Mouse (Mus musculus) liver, adult 2 months (tissue): ENCODE measurements around the gene Rnf144b. TPM values are rescaled to one million over a fixed set of nuclear protein-coding genes. Genes with fewer than 3 reads are reported as not detected.

ENCODE experiments used
- DNase-seq: peaks from one replicate; pipeline ENCODE4 v3.0.0-alpha.2; 2011; ENCODE audit warnings: low read depth, low spot score; ENCODE audit errors: extremely low read depth
- H3K27ac ChIP-seq: fragments of 200-500 bp; replicated peaks from 2 replicates; pipeline ENCODE4 v1.5.1; 2012; ENCODE audit warnings: low read depth, mild to moderate bottlenecking, control low read depth, inconsistent platforms, low read length; ENCODE audit not compliant: insufficient read depth
- H3K27me3 ChIP-seq: fragments of 200-500 bp; 2 replicates; pipeline ENCODE4 v1.6.1; 2012; ENCODE audit warnings: mild to moderate bottlenecking, moderate library complexity, low read length, inconsistent platforms; ENCODE audit not compliant: control insufficient read depth, insufficient read depth
- H3K36me3 ChIP-seq: fragments of 200-500 bp; 2 replicates; pipeline ENCODE4 v1.6.1; 2012; ENCODE audit warnings: low read length, inconsistent platforms; ENCODE audit not compliant: control insufficient read depth, insufficient read depth
- H3K4me1 ChIP-seq: fragments of 200-500 bp; 2 replicates; pipeline ENCODE4 v1.6.1; 2011; ENCODE audit warnings: low read length; ENCODE audit not compliant: control insufficient read depth, insufficient read depth
- H3K4me3 ChIP-seq: fragments of 200-500 bp; 2 replicates; pipeline ENCODE4 v1.5.1; 2011; ENCODE audit warnings: low read depth, mild to moderate bottlenecking, control low read depth, low read length, moderate library complexity; ENCODE audit not compliant: insufficient read depth
- H3K79me2 ChIP-seq: fragments of 200-500 bp; 2 replicates; pipeline ENCODE4 v1.6.1; 2012; ENCODE audit warnings: inconsistent platforms, mild to moderate bottlenecking, low read length, moderate library complexity; ENCODE audit not compliant: control insufficient read depth, insufficient read depth
- H3K9ac ChIP-seq: fragments of 200-500 bp; 2 replicates; pipeline ENCODE4 v1.6.1; 2012; ENCODE audit warnings: low read depth, mild to moderate bottlenecking, control low read depth, inconsistent platforms, low read length
- CTCF ChIP-seq: fragments of 200-500 bp; IDR thresholded peaks from 2 replicates; pipeline ENCODE4 v1.5.1; 2011; ENCODE audit warnings: low read depth, low read length, control low read depth
- POLR2A ChIP-seq: fragments of 200-500 bp; IDR thresholded peaks from 2 replicates; pipeline ENCODE4 v1.6.1; 2011; ENCODE audit warnings: low read length, control low read depth; ENCODE audit not compliant: insufficient read depth; ENCODE audit errors: extremely low read depth
- WGBS: fragments of 180-500 bp; shearing (Covaris S2); methylation state at CpG from one replicate; pipeline ENCODE4 v1.1.7; 2018; 5-methylcytosine and 5-hydroxymethylcytosine counted together
- polyA plus RNA-seq: library from polyadenylated mRNA; depleted of rRNA; stranded (reverse); fragments of >200 nt; gene quantifications from 2 replicates; pipeline ENCODE4 v1.2.3, GENCODE M21; 2012
- total RNA-seq: library from RNA; depleted of rRNA; stranded (reverse); fragments of >200 nt; gene quantifications from 2 replicates; pipeline ENCODE4 v1.2.3, GENCODE M21; 2014

The Rnf144b gene
- total and polyA plus RNA-seq, 2 experiments = 18.8 to 19.4 TPM

- Histone ChIP-seq H3K27ac (no peak overlapping the region), H3K36me3 (no peaks in the 10 kb centered on the region), H3K4me3 (no peak overlapping the region), H3K79me2 (no peaks in the 10 kb centered on the region), H3K9ac (no peak overlapping the region), H3K27me3 (no peaks in the 10 kb centered on the region), H3K4me1 (no peaks in the 10 kb centered on the region)
- DNase-seq = no peak
- TF ChIP-seq CTCF = no peak
- TF ChIP-seq POLR2A = no peak
- 98% methylated on average over 3 of the region's 3 CpGs for WGBS
These were observed 145.8 kb downstream of the Rnf144b start for GRCm38 (mm10) chr13:47268227-47268626.

GRCm38 (mm10) chr13:47272928-47273327 lies 150.5 kb downstream of the Rnf144b start:
- H3K9ac ChIP-seq = no peak overlapping the region
- DNase-seq = no peak
- H3K36me3 ChIP-seq = no peaks in the 10 kb centered on the region
- no peak overlapping the region for H3K4me3 ChIP-seq
- no peak overlapping the region for H3K27ac ChIP-seq
- WGBS = 45% methylated on average over 8 of the region's 8 CpGs
- TF ChIP-seq POLR2A (no peak), CTCF (no peak)
- H3K79me2 ChIP-seq = no peaks in the 10 kb centered on the region
- H3K4me1 ChIP-seq = no peaks in the 10 kb centered on the region
- H3K27me3 ChIP-seq = no peaks in the 10 kb centered on the region

- no peak for TF ChIP-seq CTCF
- no peak for TF ChIP-seq POLR2A
- H3K4me3 ChIP-seq = no peak overlapping the region
- no peaks in the 10 kb centered on the region for H3K79me2 ChIP-seq
- H3K36me3 ChIP-seq = no peaks in the 10 kb centered on the region
- no peaks in the 10 kb centered on the region for H3K4me1 ChIP-seq
- H3K27ac ChIP-seq = no peak overlapping the region
- WGBS = 40% methylated on average over 11 of the region's 11 CpGs
- DNase-seq = no peak
- H3K9ac ChIP-seq = no peak overlapping the region
- no peaks in the 10 kb centered on the region for H3K27me3 ChIP-seq
These were observed 151.0 kb downstream of the Rnf144b start for GRCm38 (mm10) chr13:47273487-47273886.

GRCm38 (mm10) chr13:47274139-47274538 lies 151.7 kb downstream of the Rnf144b start:
- TF ChIP-seq POLR2A (no peak), CTCF (no peak)
- H3K9ac ChIP-seq = no peak overlapping the region
- H3K4me1 ChIP-seq = no peaks in the 10 kb centered on the region
- no peak overlapping the region for H3K27ac ChIP-seq
- H3K36me3 ChIP-seq = no peaks in the 10 kb centered on the region
- no peak overlapping the region for H3K4me3 ChIP-seq
- H3K27me3 ChIP-seq = no peaks in the 10 kb centered on the region
- DNase-seq = no peak
- no peaks in the 10 kb centered on the region for H3K79me2 ChIP-seq
- WGBS = 66% methylated on average over 3 of the region's 3 CpGs

DNA sequence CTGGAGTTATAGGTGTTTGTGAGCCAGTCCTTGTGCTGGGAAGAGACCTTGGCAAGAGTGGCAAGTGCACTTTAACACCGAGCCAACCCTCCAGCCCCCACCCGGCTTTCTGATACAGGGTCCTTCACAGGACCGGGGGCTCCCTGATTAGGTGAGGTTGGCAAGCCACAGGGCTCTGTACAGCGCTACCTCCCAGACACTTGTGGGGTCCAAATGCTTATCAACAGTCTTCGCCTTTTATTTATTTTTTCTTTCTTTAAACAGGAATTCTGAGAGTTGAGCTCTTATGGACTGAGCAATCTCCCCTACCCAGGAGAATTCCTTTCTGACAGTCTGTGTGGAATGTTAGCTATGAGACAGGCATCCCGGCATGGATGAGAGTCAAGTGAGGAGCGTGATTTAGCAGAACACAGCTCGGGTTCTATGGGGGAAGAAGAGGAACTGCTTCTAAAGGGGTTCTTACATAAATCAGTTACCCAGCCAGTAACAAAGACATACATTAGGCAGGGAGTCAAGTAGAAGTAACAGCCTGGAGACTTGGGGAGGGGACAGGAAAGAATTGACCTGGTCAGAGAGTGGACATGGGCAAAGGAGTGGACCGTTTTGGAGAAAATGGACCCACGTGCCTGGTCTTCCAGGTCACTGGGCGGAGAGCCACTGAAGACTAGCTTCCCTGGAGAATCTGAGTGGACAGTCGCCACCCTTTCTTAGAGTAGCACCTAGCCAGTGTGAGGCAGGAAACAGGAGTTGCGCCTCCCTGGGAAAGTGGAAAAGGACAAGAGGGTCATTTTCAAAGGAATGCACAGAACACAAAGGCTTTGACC lies 154.8 kb downstream of the Rnf144b start:
- DNase-seq = no peak
- 76% methylated on average over 13 of the region's 13 CpGs for WGBS

DNA sequence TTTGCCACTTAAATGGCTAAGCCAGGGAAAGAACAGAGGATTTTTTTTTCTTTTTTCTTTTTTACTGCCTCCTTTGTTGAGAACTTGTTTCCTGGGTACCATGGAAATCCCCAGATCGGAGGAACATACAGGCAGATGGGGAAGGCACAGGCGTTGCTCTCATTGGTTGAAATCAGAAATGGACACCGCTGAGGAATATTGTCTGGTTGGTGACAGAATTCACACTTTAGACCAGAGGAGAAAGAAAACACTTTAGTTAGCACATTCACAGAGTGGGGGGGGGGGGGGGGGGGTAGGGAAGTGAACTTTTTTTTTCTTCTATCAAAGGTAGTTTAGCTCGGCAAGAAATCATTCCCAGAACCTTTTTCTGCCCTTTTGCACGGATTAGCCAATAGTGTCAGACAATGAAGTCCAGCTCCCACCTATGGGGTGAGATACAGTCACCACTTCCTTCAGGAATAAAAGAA lies 155.4 kb downstream of the Rnf144b start:
- no peak overlapping the region for H3K9ac ChIP-seq
- H3K4me3 ChIP-seq = no peak overlapping the region
- no peaks in the 10 kb centered on the region for H3K36me3 ChIP-seq
- DNase-seq = no peak
- no peaks in the 10 kb centered on the region for H3K79me2 ChIP-seq
- WGBS = 64% methylated on average over 5 of the region's 5 CpGs
- H3K27ac ChIP-seq = no peak overlapping the region
- TF ChIP-seq POLR2A (no peak), CTCF (no peak)
- H3K4me1 ChIP-seq = peaks cover 4% of the 10 kb centered on the region; the same call in 1 of the 2 replicates
- no peaks in the 10 kb centered on the region for H3K27me3 ChIP-seq

More for the DNA sequence above, 154.8 kb downstream of the Rnf144b start:
- peaks cover 4% of the 10 kb centered on the region; the same call in 1 of the 2 replicates for H3K4me1 ChIP-seq
- TF ChIP-seq POLR2A (no peak), CTCF (no peak)
- no peak overlapping the region for H3K27ac ChIP-seq
- no peaks in the 10 kb centered on the region for H3K36me3 ChIP-seq
- no peak overlapping the region for H3K4me3 ChIP-seq
- H3K27me3 ChIP-seq = no peaks in the 10 kb centered on the region
- no peak overlapping the region for H3K9ac ChIP-seq
- H3K79me2 ChIP-seq = no peaks in the 10 kb centered on the region
